Mouse (Mus musculus) kidney, adult 2 months (tissue): ENCODE data around the gene Kcna5.

Experiments used
- CTCF ChIP-seq: fragments of 200-500 bp; conservative IDR thresholded peaks from 2 replicates; pipeline ENCODE4 v1.5.1; 2011; ENCODE audit warnings: low read depth, mild to moderate bottlenecking, control low read depth, low read length, moderate library complexity, mixed read lengths; ENCODE audit not compliant: insufficient read depth, insufficient read length
- POLR2A ChIP-seq: fragments of 200-500 bp; IDR thresholded peaks from one replicate; pipeline ENCODE4 v1.6.1; 2011; ENCODE audit warnings: low read depth, low read length, control low read depth

DNA sequence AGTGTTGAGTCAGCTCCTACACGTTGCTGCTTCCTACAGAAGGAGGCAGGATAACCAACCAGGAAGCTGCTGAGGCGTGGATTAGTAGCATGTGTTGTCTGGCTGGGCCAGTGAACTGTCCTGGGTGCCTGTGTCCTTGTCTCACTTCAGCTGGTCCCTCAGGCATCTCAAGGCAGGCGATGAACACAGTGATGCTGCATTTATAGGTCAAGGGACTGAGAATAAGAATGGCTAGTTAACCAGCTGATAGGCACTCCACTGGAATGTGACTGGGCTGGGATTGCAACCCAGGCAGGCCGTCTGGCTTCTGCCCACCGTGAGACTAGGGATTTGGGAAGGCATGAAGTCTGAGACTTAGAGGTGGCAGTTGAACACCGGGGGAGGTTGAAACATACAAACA lies 29.2 kb upstream of the Kcna5 start:
- no peak for TF ChIP-seq CTCF
- no peak for TF ChIP-seq POLR2A
